10 mouse cellular contexts compared by ENCODE assay signal in genomic region chr10:8805402-8805801, GRCm38 (mm10).
DNase-seq lines count a peak whose midpoint lies in the region; ATAC-seq lines count a peak whose summit lies in the region.
"Had no signal": no experiment of that assay in that cellular context is flagged by ENCODE, and none has a peak within 500 bp of the region (broad histone marks: within the 10 kb centered on the region; RNA-seq: fewer than 3 reads in every experiment).

No protein-coding gene starts in this region.

- H3K4me2 ChIP-seq in kidney, embryonic 14.5 days (replicated peaks; ENCODE audit: low read depth, low read length), result no peak overlapping the region
- no peak overlapping the region for H3K4me2 ChIP-seq in heart, embryonic 16.5 days (ENCODE audit: low read depth, low read length)
- H3K4me2 ChIP-seq in stomach, embryonic 16.5 days (ENCODE audit: low read depth, low read length), result no peak overlapping the region

- 84% methylated on average over 3 of the region's 3 CpGs for WGBS in kidney, embryonic 14.5 days
- 70% methylated on average over 3 of the region's 3 CpGs for WGBS in heart, embryonic 16.5 days
- 85% methylated on average over 3 of the region's 3 CpGs for WGBS in stomach, embryonic 16.5 days

- no peaks in the 10 kb centered on the region for H3K36me3 ChIP-seq in kidney, embryonic 14.5 days (ENCODE audit: control insufficient read depth, insufficient read depth, low read length)
- H3K36me3 ChIP-seq in heart, embryonic 16.5 days (ENCODE audit: control insufficient read depth, insufficient read depth), result no peaks in the 10 kb centered on the region
- H3K36me3 ChIP-seq in stomach, embryonic 16.5 days (ENCODE audit: control insufficient read depth, insufficient read depth, low read length), result no peaks in the 10 kb centered on the region

- peaks cover 8% of the 10 kb centered on the region for H3K4me1 ChIP-seq in kidney, embryonic 14.5 days (ENCODE audit: control insufficient read depth, insufficient read depth, low read length)
- peaks cover 38% of the 10 kb centered on the region for H3K4me1 ChIP-seq in heart, embryonic 16.5 days (ENCODE audit: control insufficient read depth, insufficient read depth, low read length)
- H3K4me1 ChIP-seq in stomach, embryonic 16.5 days (ENCODE audit: control insufficient read depth, insufficient read depth, low read length), result 0 out of 2 replicates have a peak, but pooled peaks cover 7% of the 10 kb centered on the region

- no peak overlapping the region for H3K27ac ChIP-seq in kidney, embryonic 14.5 days (ENCODE audit: low read depth, low read length)
- H3K27ac ChIP-seq in heart, embryonic 16.5 days (ENCODE audit: low read length), result peak overlapping the region; percentile 31; the same call in 1 of the 2 replicates
- H3K27ac ChIP-seq in stomach, embryonic 16.5 days (ENCODE audit: low read length), result no peak overlapping the region

- H3K9me3 ChIP-seq in kidney, embryonic 14.5 days (ENCODE audit: control insufficient read depth, low read length), result no peaks in the 10 kb centered on the region
- H3K9me3 ChIP-seq in heart, embryonic 16.5 days (replicated peaks; ENCODE audit: control insufficient read depth, low read length), result no peaks in the 10 kb centered on the region
- no peaks in the 10 kb centered on the region for H3K9me3 ChIP-seq in stomach, embryonic 16.5 days (replicated peaks; ENCODE audit: control insufficient read depth, low read length)

- DNase-seq in kidney, adult 11 months, result peak; percentile 80
- DNase-seq in kidney, postnatal 14 days, result peak; percentile 83
- DNase-seq in ovary, postnatal 36 days (ENCODE audit: low spot score), result no peak
- DNase-seq in urinary bladder, postnatal 36 days (ENCODE audit: low spot score in 2 of 2), result no peak
- DNase-seq: cerebellum, adult 8-10 months; gastrocnemius, postnatal 36 days had no signal

- no peaks in the 10 kb centered on the region for H3K27me3 ChIP-seq in kidney, embryonic 14.5 days (ENCODE audit: control insufficient read depth, insufficient read depth, low read length)
- no peaks in the 10 kb centered on the region for H3K27me3 ChIP-seq in heart, embryonic 16.5 days (ENCODE audit: control insufficient read depth, insufficient read depth, low read length)
- H3K27me3 ChIP-seq in stomach, embryonic 16.5 days (ENCODE audit: control insufficient read depth, insufficient read depth, low read length), result no peaks in the 10 kb centered on the region
- H3K27me3 ChIP-seq: CH12.LX had no signal

- no peak; the same call in 1 of the 2 replicates for ATAC-seq in kidney, embryonic 14.5 days (ENCODE audit: low FRiP score, low TSS enrichment)
- ATAC-seq in heart, embryonic 16.5 days (replicated peaks; ENCODE audit: extremely low read depth, insufficient read depth, low FRiP score), result peak; percentile 34; the same call in 1 of the 2 replicates
- peak; percentile 69 for ATAC-seq in stomach, embryonic 16.5 days (ENCODE audit: insufficient read depth, low FRiP score)

- no peak overlapping the region for H3K9ac ChIP-seq in kidney, embryonic 14.5 days (ENCODE audit: low read depth, low read length)
- no peak overlapping the region for H3K9ac ChIP-seq in heart, embryonic 16.5 days (ENCODE audit: low read length)
- no peak overlapping the region for H3K9ac ChIP-seq in stomach, embryonic 16.5 days (ENCODE audit: low read length)

- no peak overlapping the region for H3K4me3 ChIP-seq in kidney, embryonic 14.5 days (ENCODE audit: low read length)
- no peak overlapping the region for H3K4me3 ChIP-seq in heart, embryonic 16.5 days (ENCODE audit: low read length)
- no peak overlapping the region for H3K4me3 ChIP-seq in stomach, embryonic 16.5 days (replicated peaks; ENCODE audit: low read length)

Comparison
In these comparisons a context has a peak if more than half of its experiments do, and no peak if none do; other contexts are left out.
1. DNase-seq: peak in kidney, adult 11 months (single experiment) and kidney, postnatal 14 days (single experiment); none in ovary, postnatal 36 days (single experiment) and urinary bladder, postnatal 36 days (0 of 2).